Mouse (Mus musculus) kidney, postnatal 14 days (tissue): ENCODE data around the gene Fam69a.
"Not testable (repeated sequence)": the region's sequence is repeated elsewhere in the genome, so short reads cannot be mapped to it uniquely, and the experiment has no call there.

Experiments used
- DNase-seq: peaks from one replicate; pipeline ENCODE4 v3.0.0; 2022; ENCODE audit warnings: mixed read lengths

Fam69a gene

DNA sequence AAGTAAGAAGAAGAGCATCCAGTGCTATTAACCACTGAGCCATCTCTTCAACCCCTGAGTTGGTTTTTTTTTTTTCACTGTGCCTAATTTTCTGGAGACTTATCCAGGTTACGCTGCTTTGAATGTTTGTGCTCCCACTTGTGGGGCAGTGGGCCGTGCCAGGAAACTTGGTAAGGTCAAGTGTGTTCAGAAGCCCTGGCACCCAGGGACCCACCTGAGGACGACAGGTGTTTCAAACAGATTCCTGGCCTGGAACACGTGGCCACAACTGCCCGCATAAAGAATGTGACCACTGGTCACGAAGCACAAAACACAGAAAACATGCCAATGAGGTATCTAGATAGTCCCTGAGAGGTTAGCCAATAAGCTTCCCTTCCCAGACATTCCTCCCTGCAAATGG lies 43.4 kb downstream of the Fam69a start:
- peak; percentile 12 for DNase-seq

DNA sequence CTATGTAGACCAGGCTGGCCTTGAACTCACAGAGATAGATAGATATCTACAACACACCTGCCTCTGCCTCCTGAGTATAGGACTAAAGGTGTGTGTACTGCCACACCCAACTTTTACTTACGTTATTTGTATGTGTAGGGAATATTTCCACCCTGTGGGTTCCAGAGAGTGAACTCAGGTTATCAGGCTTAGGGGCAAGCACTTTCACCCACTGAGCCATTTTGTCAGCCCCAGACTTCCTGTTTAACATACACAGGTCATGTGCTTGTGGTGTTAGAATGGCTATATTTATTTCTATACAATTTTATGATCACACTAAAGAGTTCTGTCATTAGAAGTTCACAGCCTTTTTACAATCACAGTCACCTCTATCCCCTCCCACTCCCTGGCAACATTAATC lies 43.9 kb downstream of the Fam69a start:
- no peak for DNase-seq

DNA sequence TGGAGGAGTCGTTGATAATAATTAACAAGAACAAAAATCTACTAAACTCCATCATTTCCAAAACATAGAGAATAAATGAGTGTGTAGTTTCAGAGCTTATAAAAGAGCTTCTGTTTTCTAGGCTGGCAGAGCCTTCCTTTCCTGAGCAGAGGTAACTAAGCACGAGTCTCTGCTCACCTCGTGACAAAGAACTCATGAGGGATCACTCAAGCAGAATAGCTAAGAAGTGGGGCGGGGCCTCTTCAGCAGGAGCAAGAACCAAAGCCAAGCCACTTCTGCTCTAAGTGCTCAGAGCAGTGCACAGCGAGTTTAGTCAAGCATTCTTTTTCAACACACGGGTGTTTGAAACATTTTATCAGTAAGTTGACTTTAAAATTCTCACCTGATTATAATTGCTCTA lies 45.7 kb downstream of the Fam69a start:
- peak; percentile 75 for DNase-seq

DNA sequence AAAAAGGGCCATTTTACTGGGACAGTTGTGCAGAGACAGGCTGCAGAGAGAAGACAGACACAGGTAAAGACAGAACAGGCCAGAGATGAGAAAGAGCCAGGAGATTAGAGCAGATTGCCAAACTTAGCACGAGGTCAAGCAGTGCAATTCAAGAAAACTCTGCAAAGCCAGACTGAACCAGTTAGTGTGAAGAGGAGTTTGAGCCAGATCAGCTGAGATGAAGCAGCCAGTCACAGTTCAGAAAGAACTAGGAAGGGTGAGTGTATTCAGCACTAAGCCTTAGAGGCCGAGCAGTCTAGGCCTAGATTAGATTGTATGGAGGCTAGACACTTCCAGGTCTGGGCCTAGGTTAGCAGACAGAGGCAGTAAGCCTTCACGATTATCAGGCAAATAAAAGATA lies 47.2 kb downstream of the Fam69a start:
- DNase-seq = peak; percentile 59

DNA sequence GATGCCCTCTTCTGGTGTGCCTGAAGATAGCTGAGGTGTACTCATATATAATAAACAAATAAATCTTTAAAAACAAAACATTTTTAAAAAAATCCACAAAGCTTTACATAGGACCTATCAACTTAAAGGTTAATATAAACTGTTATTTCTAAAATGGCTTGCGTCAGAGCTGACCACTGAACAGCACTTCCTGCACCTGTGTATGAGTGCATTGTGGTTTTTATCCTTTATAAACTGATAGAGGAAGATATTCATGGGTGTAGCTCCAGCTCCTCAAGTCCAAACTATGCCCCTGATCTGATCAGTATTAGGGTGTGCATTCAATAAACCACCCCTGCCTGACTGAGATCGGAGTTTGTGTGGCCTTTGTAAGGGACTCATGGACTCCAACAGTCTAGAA lies 48.0 kb downstream of the Fam69a start:
- no peak for DNase-seq

DNA sequence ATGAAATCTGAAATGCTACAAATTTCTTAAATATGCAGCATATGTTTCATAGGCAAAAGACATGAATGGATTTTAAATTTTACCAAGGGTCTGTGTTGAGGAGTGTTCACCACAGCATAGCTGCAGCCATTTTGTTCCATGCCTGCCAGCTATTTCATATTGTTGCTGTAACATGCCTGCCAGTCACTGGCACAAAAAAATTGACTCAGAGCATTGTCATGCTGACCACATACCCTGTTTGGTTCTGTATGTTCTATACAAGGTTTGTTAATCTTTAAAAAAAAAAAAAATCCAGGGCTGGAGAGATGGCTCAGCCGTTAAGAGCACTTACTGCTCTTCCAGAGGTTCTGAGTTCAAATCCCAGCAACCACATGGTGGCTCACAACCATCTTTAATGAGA lies 48.4 kb downstream of the Fam69a start:
- not testable (repeated sequence) for DNase-seq

DNA sequence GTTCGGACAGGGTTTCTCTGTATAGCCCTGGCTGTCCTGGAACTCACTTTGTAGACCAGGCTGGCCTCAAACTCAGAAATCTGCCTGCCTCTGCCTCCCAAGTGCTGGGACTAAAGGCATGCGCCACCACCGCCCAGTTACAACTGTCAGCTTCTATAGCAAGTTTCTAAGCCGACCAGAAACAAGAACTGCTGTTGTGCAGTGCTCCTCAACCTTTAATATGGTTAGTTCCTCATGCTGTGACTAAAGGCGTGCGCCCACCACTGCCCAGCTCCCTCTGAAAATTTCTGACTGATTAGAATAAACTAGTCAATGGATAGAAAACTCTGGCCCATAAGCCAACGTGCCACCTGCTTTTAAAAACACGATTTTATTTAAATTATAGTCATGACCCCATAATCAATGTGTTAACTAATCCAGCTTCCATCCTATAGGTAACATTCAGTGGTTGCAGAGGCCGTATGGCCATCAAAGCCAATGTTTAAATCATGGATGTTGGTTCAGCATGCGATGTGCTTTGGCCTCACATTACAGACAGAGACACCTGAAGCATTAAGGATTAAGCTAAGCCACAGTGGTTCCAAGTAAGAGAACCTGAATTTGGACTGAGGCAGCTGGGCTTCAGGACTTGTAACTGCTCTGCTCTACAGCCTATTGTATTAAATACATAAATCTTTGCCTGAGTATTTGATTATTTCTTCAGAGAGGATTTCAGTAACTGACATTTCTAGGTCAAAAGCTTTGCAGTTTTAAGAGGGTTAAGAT lies 50.1 kb downstream of the Fam69a start:
- DNase-seq = no peak

DNA sequence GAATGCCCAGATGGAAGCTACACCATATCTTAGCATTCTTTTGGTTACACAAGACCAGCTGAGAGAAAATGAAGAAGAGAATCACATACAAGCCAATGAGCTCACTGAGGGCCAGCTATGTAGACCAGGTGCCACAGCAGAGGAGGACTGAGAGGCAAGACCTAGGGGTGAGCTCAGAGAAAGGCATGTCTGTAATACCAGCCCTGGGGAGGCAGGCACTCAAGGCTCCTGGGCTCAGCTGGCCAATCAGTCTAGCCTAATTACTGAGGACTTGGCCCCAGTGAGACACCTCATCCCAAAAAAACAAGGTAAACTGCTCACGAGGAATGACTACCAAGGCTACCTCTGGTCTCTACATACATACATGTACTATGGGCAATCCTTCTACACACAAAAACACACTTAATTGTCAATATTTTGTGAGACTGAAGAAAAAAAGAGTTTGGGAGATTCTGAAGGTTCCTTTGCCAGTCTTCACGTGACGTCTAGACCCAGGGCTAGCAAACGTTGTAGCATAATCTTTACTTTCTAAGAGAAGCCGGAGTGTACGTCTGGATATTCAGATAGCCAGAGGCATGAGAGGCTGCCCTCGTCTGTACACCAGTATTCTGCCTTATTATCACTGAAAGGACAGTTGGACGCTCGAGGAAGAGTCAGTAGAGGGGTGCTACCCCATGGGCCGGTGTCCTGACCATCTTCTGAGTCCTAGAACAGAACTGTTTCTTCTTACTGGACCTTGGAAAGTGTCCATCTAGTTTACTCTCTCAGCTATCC lies 51.9 kb downstream of the Fam69a start:
- DNase-seq = no peak

DNA sequence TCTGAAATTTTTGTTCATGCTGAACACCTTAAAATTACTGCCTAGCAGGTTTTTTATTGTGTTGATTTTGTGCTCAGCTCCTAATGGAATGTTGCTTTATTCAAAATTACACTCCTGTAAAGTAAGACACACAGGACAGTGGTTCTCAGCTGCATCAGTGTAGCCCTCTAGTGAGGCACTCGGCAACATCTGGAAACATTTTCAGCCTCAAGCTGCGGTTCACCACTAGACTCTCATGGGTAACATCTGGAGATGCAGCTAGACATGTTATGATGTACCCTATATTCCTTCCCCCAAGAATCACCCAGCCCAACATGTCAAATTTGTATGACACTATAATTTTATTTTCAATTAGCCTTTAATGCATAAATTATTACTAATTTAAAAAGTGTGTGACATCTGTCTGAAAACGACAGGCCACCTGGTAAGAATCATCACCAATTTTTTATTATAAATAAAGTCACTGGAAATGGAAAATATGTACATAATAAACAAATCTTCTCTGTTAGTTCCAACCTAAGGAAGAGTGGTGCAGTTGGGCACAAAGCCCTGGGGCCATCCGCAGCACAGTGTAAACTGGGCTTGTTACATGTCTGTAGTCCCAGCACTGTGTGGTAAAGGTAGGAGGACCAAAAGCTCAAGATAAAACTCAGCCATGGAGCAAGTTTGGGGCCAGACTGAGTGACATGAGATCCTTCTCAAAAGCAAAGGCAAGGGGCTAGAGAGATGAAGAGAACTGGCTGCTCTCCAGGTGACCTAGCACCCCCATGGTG lies 53.5 kb downstream of the Fam69a start:
- DNase-seq = no peak

DNA sequence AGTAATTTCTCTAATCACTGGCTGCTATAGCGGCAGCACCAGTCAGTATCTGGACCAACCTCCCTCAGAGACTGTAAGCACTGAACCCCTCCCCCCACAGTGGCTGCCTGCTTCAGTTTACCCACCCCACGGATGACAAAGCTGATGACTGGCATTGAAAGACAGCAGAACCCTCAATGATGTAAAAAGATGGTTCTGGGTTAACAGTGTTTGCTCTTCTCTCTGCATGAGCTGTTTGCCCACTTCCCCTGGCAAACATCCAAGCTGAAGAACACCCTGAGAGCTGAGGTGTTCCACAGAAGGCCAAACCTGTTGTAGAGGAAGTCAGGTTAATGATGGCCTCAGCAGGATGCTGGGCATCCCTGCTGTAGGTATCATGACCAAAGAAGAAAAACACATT lies 54.3 kb downstream of the Fam69a start:
- DNase-seq = no peak

DNA sequence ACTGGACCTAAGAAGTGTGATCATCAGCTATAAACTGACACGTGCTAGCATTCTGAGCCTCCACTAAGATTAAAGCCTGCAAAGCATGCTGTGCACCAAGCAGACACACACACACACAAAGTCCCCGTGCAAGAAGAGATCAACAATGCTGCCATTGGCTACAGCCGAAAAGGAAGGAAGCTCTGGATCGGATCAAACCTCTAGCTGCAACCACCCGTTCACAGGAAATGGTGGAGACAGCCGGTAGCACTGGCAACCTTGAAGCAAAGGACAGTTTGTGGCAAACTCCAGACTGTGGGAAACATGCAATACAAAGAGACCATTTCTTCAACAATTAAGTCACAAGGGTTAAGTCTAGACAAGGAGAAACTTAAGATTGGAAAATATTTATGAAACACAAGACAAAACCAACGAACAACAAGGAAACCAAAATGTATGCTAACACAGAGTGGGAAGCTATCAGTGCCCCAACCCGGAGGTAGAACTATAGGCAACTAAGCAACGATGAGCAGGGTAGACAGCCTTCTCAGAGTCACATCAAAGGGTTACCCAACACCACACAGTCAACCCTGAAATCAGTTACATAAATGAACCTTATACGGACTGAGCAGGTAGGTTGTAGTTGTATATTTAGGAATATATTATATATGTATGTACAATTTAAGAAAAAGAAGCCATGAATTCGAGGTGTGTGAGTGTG lies 60.2 kb downstream of the Fam69a start:
- DNase-seq = no peak

DNA sequence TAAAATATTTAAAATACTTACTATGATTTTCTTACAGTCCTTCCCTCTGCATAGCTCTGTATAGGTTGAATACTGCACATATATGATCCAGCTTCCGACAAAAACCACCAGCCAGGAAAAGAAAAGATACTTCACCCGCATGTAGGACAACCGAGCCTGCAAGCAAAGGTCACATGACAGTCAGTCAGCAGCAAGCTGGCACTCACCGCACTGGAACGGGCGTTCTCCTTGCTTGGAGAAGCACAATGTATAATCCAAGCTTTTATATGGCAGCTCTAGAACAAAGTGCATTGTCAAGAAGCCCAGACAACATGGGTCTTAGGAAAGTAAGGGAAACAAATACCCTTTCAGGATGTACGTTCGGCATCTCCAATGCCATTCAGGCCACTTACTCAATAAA lies 62.3 kb downstream of the Fam69a start:
- peak; percentile 43 for DNase-seq

DNA sequence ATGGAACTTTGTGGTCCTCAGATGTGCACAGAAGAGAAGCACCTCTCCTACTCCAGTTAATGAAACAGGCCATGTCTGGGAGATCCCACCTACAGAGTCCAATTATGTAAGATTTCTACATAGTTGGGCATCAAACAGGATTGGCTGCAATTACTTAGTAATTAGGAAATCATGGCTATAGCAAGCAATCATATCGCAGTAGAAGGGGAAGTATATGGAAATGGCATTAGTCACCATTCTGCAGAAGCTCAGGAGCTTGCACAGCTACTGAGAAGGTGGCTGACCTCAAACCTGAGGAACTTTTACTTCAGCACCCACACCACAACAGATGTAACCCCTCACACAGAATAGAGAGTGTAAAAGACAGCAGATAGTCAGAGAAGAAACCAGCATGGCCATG lies 64.0 kb downstream of the Fam69a start:
- no peak for DNase-seq

DNA sequence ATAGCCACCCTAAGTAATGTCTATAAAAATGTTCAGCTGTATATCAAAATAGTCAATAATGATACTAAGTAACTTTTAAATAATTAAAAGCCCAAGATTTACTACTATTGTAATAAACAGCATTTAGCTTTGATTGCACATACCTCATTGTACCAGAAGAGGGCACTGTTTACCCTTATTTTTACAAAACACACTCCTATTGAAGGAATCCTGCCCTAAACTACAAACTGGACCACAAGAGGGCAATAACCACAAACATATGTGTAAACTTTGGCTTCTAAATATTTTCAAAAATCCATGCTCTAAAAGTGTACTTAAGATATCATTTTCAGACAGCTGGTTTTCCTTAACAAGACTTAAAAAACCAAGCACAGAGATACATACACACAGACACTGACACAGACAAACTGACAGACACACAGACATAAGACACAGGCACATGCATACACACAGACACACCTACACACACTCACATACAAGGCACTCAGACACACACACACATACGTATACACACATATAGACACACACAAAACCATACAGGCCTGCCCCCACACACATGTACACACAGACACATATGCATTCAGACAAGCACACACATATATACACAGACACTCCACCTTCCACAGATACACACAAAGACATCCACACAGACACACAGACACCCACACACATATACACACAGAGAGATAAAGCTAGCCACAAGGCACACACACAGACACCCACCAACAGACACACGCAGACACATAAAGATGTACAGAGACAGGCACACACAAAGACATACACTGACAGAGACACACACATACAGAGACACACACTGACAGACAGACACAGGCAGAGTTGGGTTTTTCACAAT lies 65.3 kb downstream of the Fam69a start:
- DNase-seq = peak; percentile 76

DNA sequence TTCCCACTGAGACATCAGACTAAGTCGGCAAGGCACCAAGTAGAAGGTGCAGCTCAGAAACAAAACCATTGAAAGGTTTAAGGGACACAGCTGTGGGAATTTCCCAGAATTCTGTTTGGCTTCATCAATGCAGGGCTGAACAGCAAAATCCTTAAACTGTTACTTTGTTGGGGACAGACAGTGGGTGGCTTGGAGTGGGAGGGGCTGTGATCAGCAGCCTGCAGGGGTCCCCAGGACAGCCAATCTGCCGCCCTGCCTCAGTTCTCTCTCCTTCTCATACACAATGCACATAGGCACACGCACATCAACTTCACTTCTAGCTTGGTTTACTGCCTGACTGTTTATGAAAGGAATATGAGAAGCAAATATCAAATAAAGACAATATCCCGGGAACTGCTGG lies 71.6 kb downstream of the Fam69a start:
- no peak for DNase-seq

DNA sequence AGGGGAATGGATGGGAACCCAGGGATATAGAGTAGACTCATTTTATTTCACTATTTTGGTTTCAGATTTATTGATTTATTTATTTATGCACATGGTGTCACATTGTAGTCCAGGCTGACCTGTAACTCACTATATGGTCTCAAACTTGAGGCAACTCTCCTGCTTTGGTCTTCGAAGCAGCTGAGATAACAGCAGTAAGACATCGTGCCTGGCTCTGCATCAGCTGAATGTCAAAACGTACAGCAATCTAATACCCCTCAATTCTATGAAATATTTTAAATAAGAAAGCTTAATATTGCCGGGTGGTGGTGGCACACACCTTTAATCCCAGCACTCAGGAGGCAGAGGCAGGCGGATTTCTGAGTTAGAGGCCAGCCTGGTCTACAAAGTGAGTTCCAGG lies 75.9 kb downstream of the Fam69a start:
- no peak for DNase-seq

DNA sequence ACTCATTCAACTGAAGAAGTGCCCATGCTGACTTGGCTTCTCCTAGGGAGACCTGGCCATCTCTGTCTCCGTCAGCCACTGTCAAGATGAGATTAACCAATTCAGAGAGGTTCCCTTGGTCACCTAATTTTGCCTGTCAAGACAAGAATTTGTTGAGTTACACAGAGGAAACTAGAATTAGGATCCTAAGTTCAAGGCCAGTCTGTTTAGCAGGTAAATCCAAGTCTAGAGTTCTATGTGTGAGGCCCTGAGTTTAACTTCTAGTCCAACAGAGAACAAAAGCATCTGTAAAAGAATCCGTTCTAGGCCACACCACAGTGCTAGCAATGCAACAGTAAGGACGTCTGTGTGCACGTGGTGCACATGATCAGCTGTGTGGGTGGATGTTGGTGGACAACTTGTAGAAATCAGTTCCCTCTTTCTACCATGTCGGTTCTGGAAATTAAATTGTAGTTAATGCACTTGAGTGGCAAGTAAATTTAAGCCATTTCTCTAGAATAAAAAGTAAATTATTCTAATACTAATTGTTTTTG lies 76.7 kb downstream of the Fam69a start:
- DNase-seq = no peak

DNA sequence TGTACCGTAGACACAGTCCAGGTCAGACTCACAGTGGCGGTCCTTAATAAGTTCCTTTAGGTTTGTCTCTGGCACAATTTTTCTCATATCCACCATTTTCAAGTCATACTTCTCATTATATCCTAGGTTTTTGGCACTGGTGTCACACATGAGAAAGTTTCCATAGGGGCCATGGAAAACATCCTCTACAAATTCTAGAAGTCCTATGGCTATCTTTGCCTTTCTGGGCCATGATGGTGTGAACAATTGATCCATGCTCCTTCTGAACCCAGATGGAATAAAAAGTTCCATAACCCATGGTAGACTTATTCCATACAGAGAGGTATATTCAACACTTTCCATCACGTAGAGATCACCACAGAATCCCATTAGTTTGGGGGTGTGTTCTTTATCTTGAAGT lies 77.2 kb downstream of the Fam69a start:
- DNase-seq = no peak

DNA sequence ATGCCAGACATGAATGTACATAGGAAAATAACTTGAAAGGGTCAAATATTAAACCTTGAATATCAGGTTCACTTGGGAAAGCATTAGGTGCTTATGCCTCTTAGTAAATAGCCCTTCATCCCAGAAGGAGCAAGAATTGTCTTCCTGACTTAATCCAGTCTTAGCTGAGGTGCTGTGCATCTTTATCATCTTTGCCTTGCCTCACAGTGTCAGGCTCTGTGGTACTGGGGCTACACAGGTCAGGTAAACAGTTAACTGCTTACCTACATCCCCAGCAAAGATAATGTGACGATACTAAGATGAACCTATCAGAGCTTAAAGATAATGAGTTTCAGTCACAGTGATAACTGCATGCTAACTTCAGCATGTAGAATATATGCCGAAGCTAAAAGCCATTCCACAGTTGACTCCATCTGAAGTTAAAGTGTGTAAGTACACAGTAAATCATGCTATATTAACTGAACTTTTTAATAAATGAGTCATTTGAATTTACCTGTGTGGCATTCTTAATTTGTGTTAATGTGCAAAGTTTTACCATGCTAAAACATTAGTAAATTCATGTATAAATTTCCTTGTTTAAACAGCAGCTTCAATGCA lies 78.3 kb downstream of the Fam69a start:
- DNase-seq = no peak

DNA sequence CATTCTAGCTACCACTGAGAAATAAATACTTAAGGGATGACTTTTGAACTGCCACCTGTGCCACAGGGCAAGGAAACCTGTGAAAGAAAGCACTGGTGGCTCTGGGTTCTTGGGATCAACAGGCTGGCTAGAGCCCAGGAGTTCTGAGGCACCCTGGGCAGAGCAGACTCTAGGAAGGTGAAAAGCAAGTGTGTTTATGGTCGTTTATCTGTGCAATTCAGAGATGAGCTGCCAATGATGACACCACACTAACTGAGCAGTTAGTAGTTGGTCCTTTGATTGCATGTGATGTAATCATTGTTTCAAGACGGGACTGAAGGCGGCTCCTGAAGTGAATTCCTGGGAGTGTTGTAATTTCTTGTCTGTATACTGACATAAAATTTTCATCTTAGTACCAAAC lies 82.6 kb downstream of the Fam69a start:
- DNase-seq = no peak

DNA sequence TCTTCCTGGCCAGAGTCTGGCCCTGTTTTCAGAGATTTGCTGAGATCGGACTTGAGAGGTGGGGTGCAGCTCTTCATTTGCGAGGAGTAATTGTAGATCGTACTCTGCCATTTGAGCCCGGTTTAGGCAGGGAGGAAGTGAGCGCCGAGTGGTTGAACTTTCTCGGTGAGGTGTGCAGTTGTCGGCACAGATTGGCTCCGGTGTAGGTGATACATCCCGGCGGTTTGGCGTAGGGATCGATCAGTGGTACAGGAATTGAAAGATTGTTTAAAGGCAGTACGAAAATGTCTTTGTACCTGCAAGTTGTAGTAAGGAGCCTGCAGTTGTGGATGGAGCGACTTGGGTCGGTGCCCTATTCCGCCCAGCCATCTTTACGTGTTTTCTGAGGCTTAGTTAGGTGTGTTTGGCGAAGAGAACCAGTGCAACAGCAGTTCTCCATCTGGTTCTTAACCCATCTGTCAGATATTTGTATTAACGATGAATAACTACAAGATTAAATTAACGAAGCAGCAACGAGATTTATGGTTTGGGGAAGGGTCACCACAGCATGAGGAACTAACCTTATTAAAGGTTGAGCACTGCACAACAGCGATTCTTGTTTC lies 85.8 kb downstream of the Fam69a start:
- DNase-seq = no peak
